Mouse (Mus musculus) kidney, postnatal 0 days (tissue): ENCODE results near the gene Epha10. TPM values are rescaled to one million over a fixed set of nuclear protein-coding genes. Genes with fewer than 3 reads are reported as not detected.

Experiments
- ATAC-seq: fragments of 200-750 bp; cut with Nextera tagmentation; replicated peaks from 2 replicates; pipeline ENCODE4 v1.8.0; 2017; ENCODE audit warnings: low read depth, moderate number of reproducible peaks, moderate TSS enrichment, moderate library complexity; ENCODE audit not compliant: low FRiP score
- DNase-seq: peaks from one replicate; pipeline ENCODE4 v3.0.0-alpha.2; 2016; ENCODE audit warnings: low spot score
- H3K27ac ChIP-seq: fragments of 300-500 bp; sonication (generic); 2 replicates; pipeline ENCODE4 v1.5.1; 2014; ENCODE audit warnings: mild to moderate bottlenecking
- H3K27me3 ChIP-seq: fragments of 300-500 bp; sonication (generic); 2 replicates; pipeline ENCODE4 v1.6.1; 2014; ENCODE audit warnings: low read length, mixed read lengths; ENCODE audit not compliant: insufficient read depth
- H3K36me3 ChIP-seq: fragments of 300-500 bp; sonication (generic); 2 replicates; pipeline ENCODE4 v1.6.1; 2014; ENCODE audit warnings: low read length, mixed read lengths; ENCODE audit not compliant: insufficient read depth
- H3K4me1 ChIP-seq: fragments of 300-500 bp; sonication (generic); replicated peaks from 2 replicates; pipeline ENCODE4 v1.6.1; 2014; ENCODE audit warnings: antibody characterized with exemption, low read length, mixed read lengths; ENCODE audit not compliant: insufficient read depth
- H3K4me2 ChIP-seq: fragments of 300-500 bp; sonication (generic); 2 replicates; pipeline ENCODE4 v1.6.1; 2014; ENCODE audit warnings: mild to moderate bottlenecking, low read length, moderate library complexity, mixed read lengths
- H3K4me3 ChIP-seq: fragments of 300-500 bp; sonication (generic); replicated peaks from 2 replicates; pipeline ENCODE4 v1.5.1; 2014; ENCODE audit warnings: low read depth, low read length
- H3K9ac ChIP-seq: fragments of 300-500 bp; sonication (generic); 2 replicates; pipeline ENCODE4 v1.6.1; 2014; ENCODE audit warnings: low read depth, low read length
- H3K9me3 ChIP-seq: fragments of 300-500 bp; sonication (generic); replicated peaks from 2 replicates; pipeline ENCODE4 v1.6.1; 2016; ENCODE audit warnings: low read length, inconsistent platforms, mixed read lengths
- CTCF ChIP-seq: IDR thresholded peaks from 2 replicates; pipeline ENCODE4 v1.5.1; 2016; ENCODE audit warnings: antibody characterized with exemption, low read depth, mild to moderate bottlenecking, moderate library complexity
- WGBS: fragments of 180-500 bp; shearing (Covaris S2); extraction: QIAGEN DNeasy Blood & Tissue Kit; methylation state at CpG from one replicate; pipeline ENCODE4 v1.1.7; 2014; 5-methylcytosine and 5-hydroxymethylcytosine counted together
- polyA plus RNA-seq: library from polyadenylated mRNA; unstranded; fragments of >200 nt; fragmentation: Nextera tagmentation; extraction: Ambion mirVana; gene quantifications from 2 replicates; pipeline ENCODE4 v1.2.1, GENCODE M21; 2015

Gene Epha10
- not detected in 2 replicates for polyA plus RNA-seq

DNA sequence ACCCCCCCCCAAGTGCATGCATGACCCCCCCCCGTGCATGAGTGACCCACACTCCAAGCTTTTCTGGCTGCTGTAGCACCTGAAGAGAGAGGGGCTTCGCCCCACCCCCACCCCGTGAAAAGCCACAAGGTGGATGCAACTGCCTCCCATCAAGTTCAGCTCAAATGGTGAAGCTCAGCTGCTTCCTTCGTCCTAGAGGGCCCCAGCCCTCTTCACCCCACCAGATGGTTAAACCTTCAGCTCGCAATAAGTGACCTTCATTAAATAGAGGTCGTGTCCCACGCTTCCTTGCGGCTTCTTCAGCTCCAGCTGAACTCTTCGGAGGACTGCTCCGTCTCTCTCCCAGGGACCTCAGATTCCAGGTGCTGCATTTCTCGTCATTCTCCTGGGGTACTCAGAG lies at the start of gene Epha10:
Gene Epha10, plus strand, starts transcription at position 301 of the 400 bp plus-strand sequence.
- no peak for TF ChIP-seq CTCF
- Histone ChIP-seq H3K9ac (no peak within 1 kb of the TSS), H3K27me3 (peaks cover 47% of the 10 kb centered on the region), H3K27ac (no peak within 1 kb of the TSS), H3K4me2 (peak within 1 kb of the TSS; percentile 52), H3K9me3 (no peaks in the 10 kb centered on the region), H3K36me3 (no peaks in the 10 kb centered on the region), H3K4me1 (peaks cover 6% of the 10 kb centered on the region; the same call in 1 of the 2 replicates), H3K4me3 (peak within 1 kb of the TSS; percentile 20)
- ATAC-seq (no peak), DNase-seq (no peak)
- 7% methylated on average over 11 of the region's 11 CpGs for WGBS

GRCm38 (mm10) chr4:124832796-124833195 lies 47.9 kb upstream of the Epha10 start:
- H3K36me3 ChIP-seq = peaks cover 24% of the 10 kb centered on the region
- WGBS = 95% methylated on average over 10 of the region's 10 CpGs

DNA sequence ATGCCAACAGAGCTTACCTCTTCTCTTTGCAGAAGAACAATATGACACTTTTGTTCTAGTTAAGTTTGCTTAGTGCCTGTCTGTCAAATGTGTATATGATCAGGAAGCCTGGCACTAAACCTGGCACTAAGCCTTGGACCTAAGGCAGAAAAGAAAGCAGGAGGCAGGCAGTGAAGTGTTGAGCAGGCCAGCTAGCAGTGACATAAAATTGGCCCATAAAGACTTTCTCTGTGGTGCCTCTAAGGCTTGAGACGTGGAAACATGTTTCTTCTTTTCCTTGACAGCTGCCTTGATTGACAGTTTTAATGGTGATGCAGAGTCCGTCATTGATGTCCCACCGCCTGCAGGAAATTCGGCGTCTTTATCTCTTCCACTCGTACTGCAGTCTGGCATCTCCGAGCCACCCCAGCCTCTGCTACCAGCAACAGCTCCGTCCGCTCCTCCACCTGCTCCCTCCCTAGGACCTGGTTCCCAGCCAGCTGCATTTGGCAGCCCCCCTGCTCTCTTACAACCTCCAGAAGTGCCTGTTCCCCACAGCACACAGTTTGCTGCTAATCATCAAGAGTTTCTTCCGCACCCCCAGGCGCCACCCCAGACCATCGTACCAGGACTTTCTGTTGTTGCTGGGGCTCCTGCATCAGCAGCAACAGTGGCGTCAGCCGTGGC lies 42.5 kb upstream of the Epha10 start:
- Histone ChIP-seq H3K4me3 (no peak overlapping the region), H3K27ac (no peak overlapping the region), H3K27me3 (no peaks in the 10 kb centered on the region), H3K9me3 (no peaks in the 10 kb centered on the region), H3K36me3 (peaks cover 33% of the 10 kb centered on the region; the same call in 1 of the 2 replicates), H3K4me1 (no peaks in the 10 kb centered on the region), H3K9ac (no peak overlapping the region), H3K4me2 (no peak overlapping the region)
- no peak for DNase-seq
- no peak for ATAC-seq
- TF ChIP-seq CTCF = no peak
- WGBS = 86% methylated on average over 14 of the region's 14 CpGs

More at GRCm38 (mm10) chr4:124832796-124833195, 47.9 kb upstream of the Epha10 start:
- Histone ChIP-seq H3K4me2 (no peak overlapping the region), H3K4me3 (no peak overlapping the region), H3K27me3 (no peaks in the 10 kb centered on the region), H3K27ac (no peak overlapping the region), H3K4me1 (no peaks in the 10 kb centered on the region), H3K9ac (no peak overlapping the region), H3K9me3 (no peaks in the 10 kb centered on the region)
- DNase-seq (no peak), ATAC-seq (no peak)
- no peak for TF ChIP-seq CTCF

DNA sequence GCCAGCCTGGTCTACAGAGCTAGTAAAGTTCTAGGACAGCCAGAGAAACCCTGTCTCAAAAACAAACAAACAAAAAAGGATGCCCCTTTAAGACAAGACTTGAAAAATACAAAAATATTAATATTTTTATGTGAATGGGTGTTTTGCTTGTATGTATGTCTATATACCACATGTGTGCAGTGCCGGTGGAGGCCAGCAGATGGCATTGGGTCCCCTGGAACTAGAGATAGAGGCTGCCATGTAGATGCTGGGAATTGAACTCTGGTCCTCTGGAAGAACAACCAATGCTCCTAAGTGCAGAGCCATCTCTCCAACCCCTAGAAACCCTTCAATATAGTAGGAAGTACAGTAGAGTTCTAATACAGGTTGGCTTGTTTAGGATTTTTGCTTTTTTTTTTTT lies 39.7 kb upstream of the Epha10 start:
- 94% methylated on average over 1 of the region's 1 CpGs for WGBS
- DNase-seq = no peak
- H3K4me3 ChIP-seq = no peak overlapping the region

GRCm38 (mm10) chr4:124843493-124843892 lies 37.2 kb upstream of the Epha10 start:
- peaks cover 21% of the 10 kb centered on the region; the same call in 1 of the 2 replicates for H3K36me3 ChIP-seq
- WGBS = 45% methylated on average over 11 of the region's 11 CpGs
- no peak; the same call in 1 of the 2 replicates for ATAC-seq

More for the DNA sequence above, 39.7 kb upstream of the Epha10 start:
- Histone ChIP-seq H3K9ac (no peak overlapping the region), H3K36me3 (peaks cover 35% of the 10 kb centered on the region; the same call in 1 of the 2 replicates), H3K4me1 (no peaks in the 10 kb centered on the region), H3K9me3 (no peaks in the 10 kb centered on the region), H3K4me2 (no peak overlapping the region), H3K27ac (no peak overlapping the region), H3K27me3 (no peaks in the 10 kb centered on the region)
- TF ChIP-seq CTCF = peak; percentile 32; the same call in 1 of the 2 replicates
- no peak for ATAC-seq

DNA sequence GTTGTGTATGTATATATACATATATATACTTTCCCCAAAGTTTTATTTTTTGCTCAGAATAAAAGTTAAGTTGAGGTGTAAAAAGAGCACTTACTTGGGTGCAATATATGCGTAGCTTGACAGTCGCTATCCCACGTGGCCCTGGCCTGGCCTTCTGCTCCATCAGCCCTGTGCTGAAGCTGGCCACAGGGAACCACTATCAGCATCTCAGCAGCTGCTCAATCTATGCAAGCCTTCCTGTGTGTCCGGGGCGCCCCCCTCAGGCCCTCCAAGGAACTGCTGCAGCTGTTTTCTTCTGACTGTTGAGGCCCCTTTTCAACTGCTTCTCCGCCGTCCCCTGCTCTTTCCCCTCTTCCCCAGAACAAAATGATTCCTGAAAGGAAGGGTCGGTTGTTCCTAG lies 33.1 kb upstream of the Epha10 start:
- Histone ChIP-seq H3K4me3 (no peak overlapping the region), H3K4me1 (peaks cover 16% of the 10 kb centered on the region), H3K4me2 (no peak overlapping the region), H3K9ac (no peak overlapping the region), H3K9me3 (no peaks in the 10 kb centered on the region), H3K36me3 (peaks cover 4% of the 10 kb centered on the region; the same call in 1 of the 2 replicates), H3K27ac (no peak overlapping the region), H3K27me3 (no peaks in the 10 kb centered on the region)
- peak; percentile 89 for TF ChIP-seq CTCF
- peak; percentile 88 for DNase-seq
- no peak for ATAC-seq
- 9% methylated on average over 8 of the region's 8 CpGs for WGBS

More at GRCm38 (mm10) chr4:124843493-124843892, 37.2 kb upstream of the Epha10 start:
- no peaks in the 10 kb centered on the region for H3K27me3 ChIP-seq
- no peaks in the 10 kb centered on the region for H3K9me3 ChIP-seq
- DNase-seq = peak; percentile 48
- no peak overlapping the region for H3K27ac ChIP-seq
- peak; percentile 71; the same call in 1 of the 2 replicates for TF ChIP-seq CTCF
- H3K4me1 ChIP-seq = no peaks in the 10 kb centered on the region
- H3K4me3 ChIP-seq = no peak overlapping the region
- H3K9ac ChIP-seq = no peak overlapping the region
- no peak overlapping the region for H3K4me2 ChIP-seq
